Mouse (Mus musculus): ENCODE results near the gene Stx8. TPM values are rescaled to one million over a fixed set of nuclear protein-coding genes. Genes with fewer than 3 reads are reported as not detected.

The Stx8 gene
- total and polyA plus RNA-seq, 3 experiments: 29.5 to 152 (median 30.9) TPM

DNA sequence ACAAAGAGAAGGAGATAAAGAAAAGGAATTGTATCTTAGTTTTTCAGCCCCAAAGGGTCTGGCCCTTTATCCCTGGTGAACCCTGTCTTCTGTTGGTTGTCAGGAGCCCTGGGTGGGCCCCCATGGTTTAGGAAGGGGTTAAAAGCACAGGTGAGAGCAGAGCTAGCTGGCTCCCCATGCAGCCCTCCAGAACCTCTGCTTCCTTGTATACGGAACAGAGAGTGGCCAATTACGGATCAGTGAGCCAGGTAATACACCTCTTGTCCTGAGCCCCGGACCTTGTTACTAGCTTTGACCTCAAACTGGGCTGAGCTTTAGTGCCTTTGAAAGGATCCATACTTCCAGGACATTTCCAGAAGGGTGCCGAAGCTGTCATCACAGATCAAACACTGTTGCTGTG lies 234.5 kb downstream of the Stx8 start:
- Histone ChIP-seq H3K4me1 (ENCODE audit: control insufficient read depth in 1 of 2, insufficient read depth in 2 of 2, low read length in 2 of 2) (peaks cover 0 to 5% of the 10 kb centered on the region in 2 experiments; a peak in 2 of 4 replicates), H3K27ac (ENCODE audit: control insufficient read depth, low read depth, low read length) (no peak overlapping the region), H3K4me3 (ENCODE audit: control insufficient read depth in 1 of 2, insufficient read depth in 1 of 2, low read depth in 2 of 2, low read length in 2 of 2) (no peak overlapping the region), H3K9ac (ENCODE audit: control insufficient read depth, low read depth, low read length, poor library complexity, severe bottlenecking) (no peak overlapping the region), H3K36me3 (ENCODE audit: control insufficient read depth in 1 of 2, insufficient read depth in 2 of 2, low read length in 2 of 2) (no peaks in the 10 kb centered on the region), H3K27me3 (ENCODE audit: control insufficient read depth in 1 of 2, insufficient read depth in 2 of 2, low read length in 2 of 2) (no peaks in the 10 kb centered on the region), H3K9me3 (replicated peaks; ENCODE audit: insufficient read depth, low read length) (no peaks in the 10 kb centered on the region), H3K79me2 (ENCODE audit: control insufficient read depth, insufficient read depth, low read length, poor library complexity) (no peaks in the 10 kb centered on the region)
- no peak for DNase-seq (ENCODE audit: low read depth, low spot score)
- TF ChIP-seq JUND (IDR thresholded peaks at IDR 0.05; ENCODE audit: low read depth, low read length) (no peak), GABPA (IDR thresholded peaks at IDR 0.05; ENCODE audit: low read depth, low read length) (no peak), UBTF (IDR thresholded peaks at IDR 0.05; ENCODE audit: borderline replicate concordance, insufficient read depth, low read depth, low read length) (no peak), MYC (IDR thresholded peaks at IDR 0.05; ENCODE audit: low read depth, low read length) (no peak), ETS1 (IDR thresholded peaks at IDR 0.05; ENCODE audit: low read depth, low read length) (no peak), E2F4 (IDR thresholded peaks at IDR 0.05; ENCODE audit: borderline replicate concordance, low read depth, low read length) (no peak), SIN3A (IDR thresholded peaks at IDR 0.05; ENCODE audit: low read length) (no peak), TCF12 (IDR thresholded peaks at IDR 0.05; ENCODE audit: low read depth, low read length) (no peak), MEF2A (IDR thresholded peaks at IDR 0.05; ENCODE audit: extremely low read depth, insufficient replicate concordance, low read depth, low read length, poor library complexity, severe bottlenecking) (no peak), CHD2 (IDR thresholded peaks at IDR 0.05; ENCODE audit: low read length) (no peak), RCOR1 (IDR thresholded peaks at IDR 0.05; ENCODE audit: low read depth, low read length) (no peak), EP300 (IDR thresholded peaks at IDR 0.05; ENCODE audit: low read depth in 1 of 2, low read length in 2 of 2) (no peak), MAZ (IDR thresholded peaks at IDR 0.05; ENCODE audit: low read depth, low read length) (no peak)

DNA sequence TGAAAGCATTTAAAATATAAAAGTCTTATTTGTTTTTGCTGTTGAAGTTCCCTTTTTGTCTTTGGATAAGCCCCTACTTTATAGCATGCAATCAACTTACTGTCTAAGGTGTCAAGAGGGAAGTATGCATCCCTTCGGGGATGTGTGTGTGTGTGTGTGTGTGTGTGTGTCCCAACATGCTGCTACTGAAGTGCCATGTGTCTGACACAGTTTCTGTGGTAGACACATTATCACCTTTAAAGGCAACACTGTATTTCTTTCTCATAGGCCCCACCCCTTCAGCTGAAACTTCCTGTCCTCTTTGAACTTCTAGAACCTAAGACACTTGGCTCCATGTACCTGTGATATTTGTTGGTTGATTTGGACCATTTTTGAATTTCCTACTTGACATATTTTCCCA lies 235.1 kb downstream of the Stx8 start:
- DNase-seq (ENCODE audit: low read depth, low spot score): peak; percentile 18

More for the DNA sequence above, 235.1 kb downstream of the Stx8 start:
- no peaks in the 10 kb centered on the region for H3K36me3 ChIP-seq (ENCODE audit: control insufficient read depth in 1 of 2, insufficient read depth in 2 of 2, low read length in 2 of 2)
- no peaks in the 10 kb centered on the region for H3K27me3 ChIP-seq (ENCODE audit: control insufficient read depth in 1 of 2, insufficient read depth in 2 of 2, low read length in 2 of 2)
- no peak for TF ChIP-seq TAL1 (IDR thresholded peaks at IDR 0.05; ENCODE audit: low read length)
- no peak for TF ChIP-seq ZNF384 (IDR thresholded peaks at IDR 0.05; ENCODE audit: low read depth, low read length)
- TF ChIP-seq CTCF (IDR thresholded peaks at IDR 0.05 in 2 of 3, conservative IDR thresholded peaks at IDR 0.05 in 1 of 3; ENCODE audit: control insufficient read depth in 1 of 3, insufficient read depth in 1 of 3, low read depth in 2 of 3, low read length in 3 of 3, poor library complexity in 1 of 3, severe bottlenecking in 1 of 3): no peak
- TF ChIP-seq ETS1 (IDR thresholded peaks at IDR 0.05; ENCODE audit: low read depth, low read length): no peak
- TF ChIP-seq KAT2A (conservative IDR thresholded peaks at IDR 0.05; ENCODE audit: low read depth, low read length): no peak
- TF ChIP-seq SIN3A (IDR thresholded peaks at IDR 0.05; ENCODE audit: low read length): no peak
- TF ChIP-seq MAZ (IDR thresholded peaks at IDR 0.05; ENCODE audit: low read depth, low read length): no peak
- TF ChIP-seq RAD21 (IDR thresholded peaks at IDR 0.05; ENCODE audit: low read depth, low read length): no peak
- no peak for TF ChIP-seq MAFK (IDR thresholded peaks at IDR 0.05; ENCODE audit: borderline replicate concordance, low read depth, low read length)
- TF ChIP-seq UBTF (IDR thresholded peaks at IDR 0.05; ENCODE audit: borderline replicate concordance, insufficient read depth, low read depth, low read length): no peak
- no peak for TF ChIP-seq TBP (IDR thresholded peaks at IDR 0.05; ENCODE audit: low read depth, low read length)
- TF ChIP-seq HCFC1 (IDR thresholded peaks at IDR 0.05; ENCODE audit: low read depth, low read length): no peak
- no peak for TF ChIP-seq NELFE (IDR thresholded peaks at IDR 0.05; ENCODE audit: low read depth, low read length)
- TF ChIP-seq EP300 (IDR thresholded peaks at IDR 0.05; ENCODE audit: low read depth in 1 of 2, low read length in 2 of 2): no peak
- no peak for TF ChIP-seq NRF1 (IDR thresholded peaks at IDR 0.05; ENCODE audit: insufficient read depth, low read depth, low read length, poor library complexity, severe bottlenecking)
- no peak for TF ChIP-seq GABPA (IDR thresholded peaks at IDR 0.05; ENCODE audit: low read depth, low read length)
- no peak for TF ChIP-seq CHD1 (IDR thresholded peaks at IDR 0.05; ENCODE audit: low read depth, low read length)
- no peak for TF ChIP-seq ZMIZ1 (IDR thresholded peaks at IDR 0.05; ENCODE audit: low read depth, low read length)
- TF ChIP-seq USF2 (IDR thresholded peaks at IDR 0.05; ENCODE audit: borderline replicate concordance in 1 of 2, insufficient read depth in 1 of 2, low read depth in 1 of 2, low read length in 2 of 2): no peak
- no peak overlapping the region for H3K27ac ChIP-seq (ENCODE audit: control insufficient read depth, low read depth, low read length)
- H3K9me3 ChIP-seq (replicated peaks; ENCODE audit: insufficient read depth, low read length): no peaks in the 10 kb centered on the region
- H3K9ac ChIP-seq (ENCODE audit: control insufficient read depth, low read depth, low read length, poor library complexity, severe bottlenecking): no peak overlapping the region
- no peak overlapping the region for H3K4me3 ChIP-seq (ENCODE audit: control insufficient read depth in 1 of 2, insufficient read depth in 1 of 2, low read depth in 2 of 2, low read length in 2 of 2)
- no peaks in the 10 kb centered on the region for H3K79me2 ChIP-seq (ENCODE audit: control insufficient read depth, insufficient read depth, low read length, poor library complexity)
- peaks cover 0 to 5% of the 10 kb centered on the region in 2 experiments; a peak in 2 of 4 replicates for H3K4me1 ChIP-seq (ENCODE audit: control insufficient read depth in 1 of 2, insufficient read depth in 2 of 2, low read length in 2 of 2)
